Mouse (Mus musculus) cortical plate, adult 2 months (tissue): ENCODE measurements at regions not wholly inside any gene's neighbourhood (a gene's known extent, or its start where the extent isn't known, plus 50 kb on each side); places are given as distances from the start of the nearest gene placed in this dataset.

Source experiments
- CTCF ChIP-seq: fragments of 200-500 bp; IDR thresholded peaks from 2 replicates; pipeline ENCODE4 v1.5.1; 2011; ENCODE audit warnings: mild to moderate bottlenecking, control low read depth, low read length; ENCODE audit not compliant: insufficient read depth; ENCODE audit errors: extremely low read depth
- POLR2A ChIP-seq: fragments of 200-500 bp; IDR thresholded peaks from 2 replicates; pipeline ENCODE4 v1.6.1; 2011; ENCODE audit warnings: mild to moderate bottlenecking, low read length, control low read depth; ENCODE audit not compliant: insufficient read depth; ENCODE audit errors: extremely low read depth

DNA sequence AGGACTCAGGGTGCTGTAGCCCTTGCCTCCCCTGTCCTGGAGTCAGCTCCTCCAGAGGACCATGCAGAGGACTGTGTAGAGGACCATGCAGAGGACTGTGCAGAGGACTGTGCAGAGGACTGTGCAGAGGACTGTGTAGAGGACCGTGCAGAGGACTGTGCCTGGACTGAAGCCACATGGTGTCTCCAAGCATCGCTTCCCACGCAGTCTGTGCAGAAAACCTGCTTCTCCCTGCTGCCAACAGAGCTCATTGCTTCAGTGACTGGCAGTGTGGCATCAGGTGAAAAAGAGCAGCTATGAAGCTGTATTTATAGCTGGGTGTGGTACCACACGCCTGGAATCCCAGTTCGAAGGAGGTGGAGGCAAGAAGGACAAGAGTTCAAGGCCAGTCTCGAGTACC is 128.9 kb upstream of the Slc22a12 start:
- TF ChIP-seq CTCF (no peak), POLR2A (no peak)
